Mouse (Mus musculus) mouse trophoblast stem cell (cell line): Measurements from ENCODE around the gene Cebpb.

Experiments
- in situ Hi-C, 2 experiments: fragments of 300-500 bp; cut with MseI, MboI; formaldehyde crosslinking; loops; 2 replicates in 1 of 2; 3 replicates in 1 of 2; pipeline ENCODE4 v1.15.1; 2025

The Cebpb gene

DNA sequence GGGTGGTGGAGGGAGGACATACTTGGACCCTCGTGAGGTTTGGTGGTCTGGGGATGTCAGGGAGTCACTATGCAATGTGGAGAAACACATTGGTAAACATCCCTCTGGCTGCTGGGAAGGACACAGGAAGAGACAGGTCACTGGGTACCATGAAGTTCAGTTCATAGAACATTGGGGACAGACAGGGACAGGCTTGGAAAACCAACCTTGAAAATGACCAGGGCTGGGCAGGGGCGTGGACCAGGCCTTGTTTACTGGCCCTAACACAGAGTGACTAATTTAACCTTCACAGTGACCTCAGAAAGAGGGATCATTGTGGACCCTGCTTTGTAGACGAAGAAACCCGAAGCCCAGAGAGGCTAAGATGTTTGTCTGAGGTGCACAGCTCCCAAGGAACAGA lies 30.8 kb downstream of the Cebpb start:
- in situ Hi-C loops: no loop called here

DNA sequence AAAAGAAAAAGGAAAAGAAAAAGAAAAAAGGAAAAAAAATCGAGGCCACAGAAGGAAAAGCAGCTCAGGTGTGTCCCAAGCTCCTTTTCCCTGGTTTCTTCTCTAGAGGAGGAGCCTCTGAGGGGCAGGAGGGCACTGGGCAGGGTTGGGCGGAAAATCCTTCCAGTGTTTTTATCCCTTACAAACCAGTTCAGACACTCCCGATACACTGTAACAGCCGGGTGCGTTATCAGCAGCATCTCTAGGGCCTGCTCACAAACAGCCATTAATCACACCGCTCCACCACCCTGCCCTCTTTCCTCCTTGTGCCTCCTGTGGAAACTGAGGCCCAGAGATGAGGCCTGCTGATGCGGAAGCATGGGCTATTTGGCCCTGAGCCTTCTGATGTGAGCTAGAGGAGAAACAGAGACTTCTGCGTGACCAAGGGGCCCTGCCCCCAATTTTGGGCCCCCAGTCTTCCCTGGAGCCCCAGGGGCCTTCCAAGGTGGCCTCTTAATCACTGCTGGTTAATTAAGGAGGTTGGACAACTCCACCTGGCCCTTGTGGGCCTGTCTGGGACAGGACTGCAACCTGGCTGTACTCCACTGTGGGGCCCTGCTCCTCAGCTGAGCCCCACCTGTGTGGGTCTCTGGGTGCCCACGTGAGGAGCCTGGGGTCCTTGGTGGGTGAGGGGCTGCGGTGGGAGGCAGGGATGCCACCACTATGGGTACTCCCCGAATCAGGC lies 32.6 kb downstream of the Cebpb start:
- in situ Hi-C loops: no loop called here

DNA sequence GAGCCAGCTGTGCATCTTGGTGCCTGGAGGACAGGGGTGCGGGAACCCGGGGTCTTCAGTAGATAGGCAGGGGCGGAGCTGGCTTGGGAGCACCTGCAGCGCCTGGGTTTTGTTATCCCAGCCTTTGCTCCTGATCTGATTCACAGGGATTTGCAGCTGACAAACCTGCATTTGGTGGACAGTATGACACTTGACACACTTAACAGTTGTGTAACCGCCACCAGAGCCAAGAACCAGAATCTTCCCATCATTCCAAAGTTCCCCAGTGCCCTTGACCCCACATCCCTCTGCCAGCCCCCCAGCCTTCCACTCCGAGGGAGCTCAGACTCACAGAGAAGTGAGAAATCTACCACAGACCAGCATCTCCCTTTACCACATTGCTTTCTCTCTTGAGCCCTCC lies 33.8 kb downstream of the Cebpb start:
- in situ Hi-C loops: no loop called here

DNA sequence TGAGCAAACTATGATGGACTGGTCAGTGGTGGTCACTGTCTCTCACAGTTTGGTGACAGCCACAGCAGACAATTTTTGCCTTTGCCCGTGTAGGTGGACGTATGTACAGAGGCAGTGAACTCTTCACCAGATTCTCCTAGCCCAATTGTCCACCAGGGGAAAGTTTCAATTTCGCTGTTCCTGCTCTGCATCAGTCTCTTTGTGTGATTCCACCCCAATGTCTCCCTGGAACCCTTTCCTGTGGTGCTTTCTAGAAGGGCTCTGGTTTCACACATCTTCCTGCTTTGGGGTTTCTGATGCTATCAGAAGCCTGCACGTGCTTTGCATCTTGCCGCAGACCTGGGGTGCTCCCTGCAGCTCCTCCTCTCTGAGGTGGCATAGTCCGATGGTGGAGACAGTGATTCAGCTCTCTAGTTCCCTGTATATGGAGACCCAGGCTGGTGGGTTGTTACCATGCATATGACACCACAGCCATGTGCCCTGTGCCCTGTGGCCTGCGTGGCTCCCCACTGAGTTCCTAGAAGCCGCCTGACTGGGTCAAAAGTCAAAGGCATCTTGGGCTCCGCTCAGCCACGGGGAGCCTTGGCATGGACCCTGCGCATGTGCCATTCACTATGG lies 35.0 kb downstream of the Cebpb start:
- in situ Hi-C loops: no loop called here

DNA sequence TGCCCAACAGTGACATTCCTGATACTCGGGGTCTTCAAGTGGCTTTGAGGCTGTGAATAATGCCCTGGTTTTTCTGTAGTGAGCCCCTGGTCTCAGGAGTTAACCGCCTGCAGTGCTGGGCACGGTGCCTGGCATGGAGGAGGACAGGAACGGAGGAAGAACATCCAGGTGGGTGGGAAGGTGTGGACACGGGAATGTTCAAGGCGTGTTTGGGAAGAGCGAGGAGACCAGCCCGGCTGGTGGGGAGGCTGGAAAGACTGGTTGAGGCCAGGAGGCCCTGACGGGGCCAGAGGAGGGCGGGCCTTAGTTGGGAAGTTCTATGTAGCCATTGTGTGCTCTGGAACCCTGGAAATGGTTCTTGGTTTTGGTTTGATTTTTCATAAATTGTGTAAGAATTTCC lies 37.2 kb downstream of the Cebpb start:
- in situ Hi-C loops: no loop called here

DNA sequence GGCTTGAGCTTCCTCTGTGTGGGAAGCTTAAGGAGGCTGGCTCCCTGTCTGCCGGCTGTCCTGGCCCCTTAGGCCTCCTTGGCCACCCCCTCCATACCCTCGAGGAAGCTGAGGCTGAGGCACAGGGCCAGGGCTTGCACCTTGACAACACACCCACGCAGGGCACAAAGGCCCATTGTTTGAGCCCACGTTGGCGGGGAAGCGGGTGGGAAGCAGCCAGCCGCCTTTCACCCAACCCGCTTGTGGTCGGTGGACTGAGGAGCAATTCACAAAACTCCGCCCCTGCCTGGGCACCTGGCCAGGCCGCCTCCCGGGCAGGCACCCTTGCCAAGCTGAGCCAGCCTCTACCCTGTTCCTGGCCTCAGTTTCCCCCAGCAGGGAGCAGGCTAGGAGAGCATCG lies 38.4 kb downstream of the Cebpb start:
- in situ Hi-C loops: no loop called here

DNA sequence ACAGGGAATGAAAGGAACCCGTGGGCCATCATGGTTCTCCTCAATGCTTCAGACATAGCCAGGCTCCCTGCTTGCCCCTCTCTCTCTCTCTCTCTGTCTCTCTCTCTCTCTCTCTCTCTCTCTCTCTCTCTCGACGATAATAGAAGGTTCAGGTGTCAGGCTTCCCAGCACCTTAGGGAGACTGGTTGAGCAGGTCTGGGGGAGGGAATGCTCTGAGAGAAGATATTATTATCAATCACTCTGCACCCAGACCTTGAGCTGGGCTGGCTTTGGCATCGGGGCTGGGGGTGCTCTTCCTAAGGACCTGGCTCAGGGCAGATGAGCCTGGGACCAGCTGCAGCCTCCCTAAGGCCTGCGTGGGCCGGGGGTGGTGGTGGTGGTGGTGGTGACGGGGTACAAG lies 41.3 kb downstream of the Cebpb start:
- in situ Hi-C loops: no loop called here

DNA sequence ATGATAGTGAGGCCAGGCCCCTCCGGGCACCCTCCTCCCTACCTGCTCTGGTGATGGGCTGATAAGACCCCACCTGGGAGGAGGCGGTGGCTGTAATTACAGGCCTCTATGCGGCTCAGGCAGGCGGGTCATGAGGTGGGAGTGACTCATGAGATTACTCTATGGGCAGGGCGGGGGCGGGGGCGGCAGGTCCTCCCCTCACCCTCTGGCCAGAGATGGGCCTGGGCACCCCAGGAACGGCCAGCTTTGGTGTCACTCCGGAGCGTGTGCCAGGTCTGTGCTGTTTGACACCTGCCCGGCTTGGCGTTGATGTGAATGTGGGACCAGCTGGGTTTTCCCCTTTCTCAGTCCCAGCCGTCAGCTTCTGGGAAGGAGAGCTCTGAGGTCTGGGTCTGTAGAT lies 42.4 kb downstream of the Cebpb start:
- in situ Hi-C loops: no loop called here

DNA sequence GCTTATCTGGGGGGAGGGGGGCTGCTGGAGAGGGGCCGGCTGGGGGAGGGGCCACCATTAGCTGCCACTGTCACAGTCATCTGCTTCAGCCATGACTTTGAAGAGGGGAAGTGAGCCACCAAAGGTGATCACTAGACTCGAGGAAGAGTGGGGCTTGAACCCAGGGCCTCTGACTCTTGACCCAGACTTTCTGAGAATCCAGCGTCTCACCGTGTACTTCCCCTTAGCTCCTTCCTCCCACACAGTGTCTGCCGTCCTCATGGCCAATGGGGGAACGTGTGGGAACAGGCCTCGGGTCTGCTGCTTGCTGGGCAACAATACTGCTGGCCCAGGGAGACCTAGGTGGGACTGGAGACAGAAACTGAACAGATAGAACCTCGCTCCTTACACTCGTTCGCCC lies 46.1 kb downstream of the Cebpb start:
- in situ Hi-C loops: no loop called here

DNA sequence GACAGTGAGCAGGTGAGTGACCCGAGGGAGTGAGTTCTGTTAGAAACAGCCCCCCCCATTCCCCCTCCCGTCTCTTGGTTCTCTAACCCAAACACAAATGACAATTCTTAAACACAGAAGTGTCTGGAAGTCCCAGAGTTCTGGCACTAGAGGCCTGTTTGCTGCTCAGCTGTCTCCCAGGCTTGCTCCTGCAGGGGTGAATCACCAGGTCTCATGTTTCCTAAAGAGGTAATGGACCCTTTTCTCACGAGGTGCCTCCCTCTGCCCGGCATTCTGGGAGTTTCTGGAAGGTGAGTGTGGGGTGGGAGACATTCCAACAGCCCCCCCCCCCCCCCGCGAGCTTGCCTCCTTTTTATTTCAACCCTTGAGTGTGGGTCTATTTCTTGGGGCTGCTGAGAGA lies 50.3 kb downstream of the Cebpb start:
- in situ Hi-C loops: no loop called here
